Mouse (Mus musculus) MEL (cell line): ENCODE results near the gene Zfp512b. TPM values are rescaled to one million over a fixed set of nuclear protein-coding genes. Genes with fewer than 3 reads are reported as not detected.

Source experiments
- DNase-seq: peaks from one replicate; pipeline ENCODE4 v3.0.0; 2011; ENCODE audit warnings: low read depth, low spot score
- H3K27ac ChIP-seq: 2 replicates; pipeline ENCODE4 v1.5.1; 2012; ENCODE audit warnings: low read depth, mild to moderate bottlenecking, control low read depth, low read length, moderate library complexity; ENCODE audit not compliant: control insufficient read depth
- H3K27me3 ChIP-seq, 2 experiments: fragments of 150-350 bp in 1 of 2; sonication (generic) in 1 of 2; 2 replicates each; pipeline ENCODE4 v1.6.1; 2012; ENCODE audit warnings: low read length in 2 of 2, mild to moderate bottlenecking in 2 of 2, improper control_type of control experiment in 1 of 2, moderate library complexity in 1 of 2; ENCODE audit not compliant: insufficient read depth in 2 of 2, control insufficient read depth in 1 of 2
- H3K36me3 ChIP-seq, 2 experiments: 2 replicates each; pipeline ENCODE4 v1.6.1; 2012 to 2014; ENCODE audit warnings: low read length in 2 of 2, improper control_type of control experiment in 1 of 2, inconsistent platforms in 1 of 2, mild to moderate bottlenecking in 1 of 2; ENCODE audit not compliant: insufficient read depth in 2 of 2, control insufficient read depth in 1 of 2
- H3K4me1 ChIP-seq, 2 experiments: fragments of 150-350 bp in 1 of 2; sonication (generic) in 1 of 2; 2 replicates each; pipeline ENCODE4 v1.6.1; 2012; ENCODE audit warnings: low read length in 2 of 2, improper control_type of control experiment in 1 of 2, mild to moderate bottlenecking in 1 of 2; ENCODE audit not compliant: insufficient read depth in 2 of 2, control insufficient read depth in 1 of 2
- H3K4me3 ChIP-seq, 2 experiments: fragments of 150-350 bp in 1 of 2; sonication (generic) in 1 of 2; 2 replicates each; pipeline ENCODE4 v1.5.1; 2012; ENCODE audit warnings: low read depth in 2 of 2, low read length in 2 of 2, mild to moderate bottlenecking in 2 of 2, moderate library complexity in 2 of 2, control low read depth in 1 of 2, improper control_type of control experiment in 1 of 2; ENCODE audit not compliant: control insufficient read depth in 1 of 2, insufficient read depth in 1 of 2
- H3K79me2 ChIP-seq: 2 replicates; pipeline ENCODE4 v1.6.1; 2012; ENCODE audit warnings: mild to moderate bottlenecking, low read length, moderate library complexity; ENCODE audit not compliant: control insufficient read depth, poor library complexity, insufficient read depth
- H3K9ac ChIP-seq: 2 replicates; pipeline ENCODE4 v1.6.1; 2012; ENCODE audit warnings: low read depth, mild to moderate bottlenecking, control low read depth, low read length, moderate library complexity; ENCODE audit not compliant: control insufficient read depth, poor library complexity, severe bottlenecking
- H3K9me3 ChIP-seq: fragments of 150-350 bp; sonication (generic); replicated peaks from 2 replicates; pipeline ENCODE4 v1.6.1; 2012; ENCODE audit warnings: mild to moderate bottlenecking, low read length, improper control_type of control experiment, moderate library complexity; ENCODE audit not compliant: insufficient read depth
- E2F4 ChIP-seq: IDR thresholded peaks from 2 replicates; pipeline ENCODE4 v1.6.1; 2011; ENCODE audit warnings: low read depth, low read length, improper control_type of control experiment, borderline replicate concordance
- EP300 ChIP-seq, 2 experiments: IDR thresholded peaks; 2 replicates each; pipeline ENCODE4 v1.6.1; 2011; ENCODE audit warnings: improper control_type of control experiment in 2 of 2, low read length in 2 of 2, low read depth in 1 of 2, mild to moderate bottlenecking in 1 of 2
- ETS1 ChIP-seq: IDR thresholded peaks from 2 replicates; pipeline ENCODE4 v1.6.1; 2012; ENCODE audit warnings: low read depth, mild to moderate bottlenecking, inconsistent platforms, low read length, improper control_type of control experiment, moderate library complexity
- GABPA ChIP-seq: IDR thresholded peaks from 2 replicates; pipeline ENCODE4 v1.6.1; 2012; ENCODE audit warnings: low read depth, mild to moderate bottlenecking, inconsistent platforms, low read length, improper control_type of control experiment, moderate library complexity
- GATA1 ChIP-seq: IDR thresholded peaks from 2 replicates; pipeline ENCODE4 v1.6.1; 2011; ENCODE audit warnings: low read depth, low read length, improper control_type of control experiment
- HCFC1 ChIP-seq: IDR thresholded peaks from 2 replicates; pipeline ENCODE4 v1.6.1; 2012; ENCODE audit warnings: low read depth, mild to moderate bottlenecking, inconsistent platforms, low read length, improper control_type of control experiment, moderate library complexity
- KAT2A ChIP-seq: conservative IDR thresholded peaks from 2 replicates; pipeline ENCODE4 v1.6.1; 2012; ENCODE audit warnings: low read depth, low read length, improper control_type of control experiment, inconsistent platforms
- MAZ ChIP-seq: IDR thresholded peaks from 2 replicates; pipeline ENCODE4 v1.6.1; 2012; ENCODE audit warnings: low read depth, mild to moderate bottlenecking, inconsistent platforms, low read length, improper control_type of control experiment
- MXI1 ChIP-seq: IDR thresholded peaks from 2 replicates; pipeline ENCODE4 v1.6.1; 2011; ENCODE audit warnings: mild to moderate bottlenecking, low read depth, low read length, improper control_type of control experiment
- MYB ChIP-seq: IDR thresholded peaks from 2 replicates; pipeline ENCODE4 v1.6.1; 2011; ENCODE audit warnings: mild to moderate bottlenecking, low read depth, low read length, improper control_type of control experiment
- NELFE ChIP-seq: IDR thresholded peaks from 2 replicates; pipeline ENCODE4 v1.6.1; 2011; ENCODE audit warnings: low read depth, low read length, improper control_type of control experiment
- POLR2A ChIP-seq, 2 experiments: IDR thresholded peaks; 2 replicates each; pipeline ENCODE4 v1.6.1; 2011 to 2012; ENCODE audit warnings: low read length in 2 of 2, mild to moderate bottlenecking in 2 of 2, control low read depth in 1 of 2, improper control_type of control experiment in 1 of 2, low read depth in 1 of 2, moderate library complexity in 1 of 2; ENCODE audit not compliant: control insufficient read depth in 1 of 2, insufficient read depth in 1 of 2, poor library complexity in 1 of 2
- POLR2AphosphoS2 ChIP-seq: IDR thresholded peaks from 2 replicates; pipeline ENCODE4 v1.6.1; 2011; ENCODE audit warnings: low read length, improper control_type of control experiment
- POLR2AphosphoS5 ChIP-seq: IDR thresholded peaks from 2 replicates; pipeline ENCODE4 v1.6.1; 2012; ENCODE audit warnings: low read depth, borderline replicate concordance, mild to moderate bottlenecking, inconsistent platforms, low read length, moderate library complexity, mixed read lengths
- RCOR1 ChIP-seq: IDR thresholded peaks from 2 replicates; pipeline ENCODE4 v1.6.1; 2012; ENCODE audit warnings: low read depth, mild to moderate bottlenecking, inconsistent platforms, low read length, improper control_type of control experiment
- SIN3A ChIP-seq: IDR thresholded peaks from 2 replicates; pipeline ENCODE4 v1.6.1; 2012; ENCODE audit warnings: low read length, improper control_type of control experiment, inconsistent platforms
- SMC3 ChIP-seq: IDR thresholded peaks from 2 replicates; pipeline ENCODE4 v1.6.1; 2011; ENCODE audit warnings: low read depth, low read length, improper control_type of control experiment
- TAL1 ChIP-seq: IDR thresholded peaks from 2 replicates; pipeline ENCODE4 v1.6.1; 2012; ENCODE audit warnings: mild to moderate bottlenecking, inconsistent platforms, low read length, moderate library complexity, mixed read lengths
- TCF12 ChIP-seq: IDR thresholded peaks from 2 replicates; pipeline ENCODE4 v1.6.1; 2014; ENCODE audit warnings: low read depth, mild to moderate bottlenecking, inconsistent platforms, low read length, improper control_type of control experiment, moderate library complexity
- UBTF ChIP-seq: IDR thresholded peaks from 2 replicates; pipeline ENCODE4 v1.6.1; 2012; ENCODE audit warnings: low read depth, mild to moderate bottlenecking, inconsistent platforms, low read length, improper control_type of control experiment, moderate library complexity, borderline replicate concordance; ENCODE audit not compliant: insufficient read depth
- USF1 ChIP-seq: IDR thresholded peaks from 2 replicates; pipeline ENCODE4 v1.6.1; 2014; ENCODE audit warnings: low read depth, mild to moderate bottlenecking, inconsistent platforms, low read length, improper control_type of control experiment, moderate library complexity
- USF2 ChIP-seq, 2 experiments: IDR thresholded peaks; 2 replicates each; pipeline ENCODE4 v1.6.1; 2011 to 2012; ENCODE audit warnings: improper control_type of control experiment in 2 of 2, low read length in 2 of 2, borderline replicate concordance in 1 of 2, inconsistent platforms in 1 of 2, low read depth in 1 of 2, mild to moderate bottlenecking in 1 of 2; ENCODE audit not compliant: insufficient read depth in 1 of 2
- ZC3H11A ChIP-seq: IDR thresholded peaks from 2 replicates; pipeline ENCODE4 v1.6.1; 2012; ENCODE audit warnings: low read depth, mild to moderate bottlenecking, inconsistent platforms, low read length, improper control_type of control experiment
- ZMIZ1 ChIP-seq: IDR thresholded peaks from 2 replicates; pipeline ENCODE4 v1.6.1; 2012; ENCODE audit warnings: low read depth, mild to moderate bottlenecking, inconsistent platforms, low read length, improper control_type of control experiment, moderate library complexity
- ZNF384 ChIP-seq: IDR thresholded peaks from 2 replicates; pipeline ENCODE4 v1.6.1; 2012; ENCODE audit warnings: low read depth, mild to moderate bottlenecking, inconsistent platforms, low read length, improper control_type of control experiment
- polyA plus RNA-seq, 2 experiments: library from polyadenylated mRNA; stranded (reverse) in 1 of 2; unstranded in 1 of 2; fragments of >175 nt in 1 of 2; fragments of >200 nt in 1 of 2; gene quantifications; 2 replicates each; pipeline versions ENCODE4 v1.2.1 to v1.2.4; 2012; ENCODE audit warnings: low replicate concordance in 2 of 2, low read depth in 1 of 2; ENCODE audit not compliant: insufficient read length in 2 of 2, insufficient read depth in 1 of 2, missing spikeins in 1 of 2
- total RNA-seq: library from RNA; depleted of rRNA; stranded (reverse); fragments of 300-350 nt; gene quantifications from 2 replicates; pipeline ENCODE4 v1.2.3, GENCODE M21; 2012

The Zfp512b gene
- total and polyA plus RNA-seq, 3 experiments, result 15.5 to 37.6 TPM; not detected in 1

GRCm38 (mm10) chr2:181570921-181571595 is 21.5 kb downstream of the Zfp512b start:
- H3K9me3 ChIP-seq, result no peaks in the 10 kb centered on the region
- TF ChIP-seq RCOR1 (no peak), SMC3 (no peak), USF1 (no peak), GABPA (no peak), SIN3A (no peak), E2F4 (no peak), ZC3H11A (no peak), NELFE (no peak), MYB (no peak), GATA1 (no peak), EP300 (IDR thresholded peaks at IDR 0.05; ENCODE audit: low read depth in 1 of 2, low read length in 2 of 2) (no peak), ETS1 (no peak)
- H3K4me1 ChIP-seq, result no peaks in the 10 kb centered on the region
- H3K79me2 ChIP-seq, result no peaks in the 10 kb centered on the region
- DNase-seq, result no peak
- no peak overlapping the region for H3K9ac ChIP-seq
- no peaks in the 10 kb centered on the region for H3K27me3 ChIP-seq
- H3K27ac ChIP-seq, result no peak overlapping the region
- no peak overlapping the region for H3K4me3 ChIP-seq
- no peaks in the 10 kb centered on the region for H3K36me3 ChIP-seq

GRCm38 (mm10) chr2:181570375-181570774 is 22.2 kb downstream of the Zfp512b start:
- H3K27me3 ChIP-seq, result no peaks in the 10 kb centered on the region
- H3K27ac ChIP-seq, result no peak overlapping the region
- H3K9me3 ChIP-seq, result no peaks in the 10 kb centered on the region
- H3K79me2 ChIP-seq, result no peaks in the 10 kb centered on the region
- no peak overlapping the region for H3K9ac ChIP-seq
- H3K4me3 ChIP-seq, result no peak overlapping the region
- TF ChIP-seq USF2 (IDR thresholded peaks at IDR 0.05; ENCODE audit: borderline replicate concordance in 1 of 2, insufficient read depth in 1 of 2, low read depth in 1 of 2, low read length in 2 of 2) (no peak), POLR2AphosphoS2 (no peak), GATA1 (no peak), ZNF384 (no peak), UBTF (no peak), MAZ (no peak), KAT2A (no peak), HCFC1 (no peak), ZMIZ1 (no peak), POLR2A (IDR thresholded peaks at IDR 0.05; ENCODE audit: control insufficient read depth in 1 of 2, insufficient read depth in 1 of 2, low read depth in 1 of 2, low read length in 2 of 2, poor library complexity in 1 of 2) (no peak), POLR2AphosphoS5 (no peak), MXI1 (no peak), USF1 (no peak), TAL1 (no peak), TCF12 (no peak), SIN3A (no peak)
- TF ChIP-seq, all 39 proteins: peak for 0
- DNase-seq, result no peak
- Histone ChIP-seq H3K36me3 (no peaks in the 10 kb centered on the region), H3K4me1 (no peaks in the 10 kb centered on the region)
